Mouse (Mus musculus) E14TG2a.4 (cell line): ENCODE data around the gene Nup160.

Experiments
- H3K27me3 ChIP-seq: 2 replicates; pipeline ENCODE4 v1.6.1; 2014; ENCODE audit warnings: low read length, control low read depth; ENCODE audit not compliant: insufficient read depth
- H3K36me3 ChIP-seq: 2 replicates; pipeline ENCODE4 v1.6.1; 2014; ENCODE audit warnings: low read length, control low read depth; ENCODE audit not compliant: insufficient read depth
- H3K4me1 ChIP-seq: replicated peaks from 2 replicates; pipeline ENCODE4 v1.6.1; 2014; ENCODE audit warnings: low read depth, low read length, control low read depth
- H3K4me3 ChIP-seq: replicated peaks from 2 replicates; pipeline ENCODE4 v1.5.1; 2014; ENCODE audit warnings: mild to moderate bottlenecking, low read length
- H3K9me3 ChIP-seq: 2 replicates; pipeline ENCODE4 v1.6.1; 2014; ENCODE audit warnings: low read length, control low read depth
- CTCF ChIP-seq: conservative IDR thresholded peaks from 2 replicates; pipeline ENCODE4 v1.5.1; 2014; ENCODE audit warnings: low read length
- NANOG ChIP-seq: IDR thresholded peaks from 2 replicates; pipeline ENCODE4 v1.6.1; 2014; ENCODE audit warnings: borderline replicate concordance, low read length, mixed read lengths
- POU5F1 ChIP-seq: IDR thresholded peaks from 2 replicates; pipeline ENCODE4 v1.6.1; 2014; ENCODE audit warnings: low read length, borderline replicate concordance

The Nup160 gene

GRCm38 (mm10) chr2:90655449-90655848, 21.6 kb upstream of the Nup160 start:
- no peaks in the 10 kb centered on the region for H3K36me3 ChIP-seq
- H3K9me3 ChIP-seq = no peaks in the 10 kb centered on the region
- peaks cover 13% of the 10 kb centered on the region for H3K4me1 ChIP-seq
- no peaks in the 10 kb centered on the region for H3K27me3 ChIP-seq
- TF ChIP-seq CTCF (no peak), POU5F1 (no peak), NANOG (no peak)
- H3K4me3 ChIP-seq = no peak overlapping the region

- no peaks in the 10 kb centered on the region for H3K27me3 ChIP-seq
- no peaks in the 10 kb centered on the region for H3K9me3 ChIP-seq
- 0 out of 2 replicates have a peak, but pooled peaks cover 8% of the 10 kb centered on the region for H3K4me1 ChIP-seq
- no peak overlapping the region for H3K4me3 ChIP-seq
- no peak for TF ChIP-seq CTCF
- TF ChIP-seq POU5F1 = no peak
- TF ChIP-seq NANOG = no peak
- no peaks in the 10 kb centered on the region for H3K36me3 ChIP-seq
These were observed 18.4 kb upstream of the Nup160 start for GRCm38 (mm10) chr2:90658613-90659012.

- Histone ChIP-seq H3K27me3 (no peaks in the 10 kb centered on the region), H3K4me3 (no peak overlapping the region), H3K4me1 (0 out of 2 replicates have a peak, but pooled peaks cover 8% of the 10 kb centered on the region), H3K9me3 (no peaks in the 10 kb centered on the region), H3K36me3 (no peaks in the 10 kb centered on the region)
- TF ChIP-seq NANOG (no peak), CTCF (no peak), POU5F1 (no peak)
These were observed 18.0 kb upstream of the Nup160 start for GRCm38 (mm10) chr2:90659016-90659415.

- Histone ChIP-seq H3K36me3 (no peaks in the 10 kb centered on the region), H3K27me3 (no peaks in the 10 kb centered on the region), H3K4me1 (0 out of 2 replicates have a peak, but pooled peaks cover 8% of the 10 kb centered on the region), H3K9me3 (no peaks in the 10 kb centered on the region), H3K4me3 (no peak overlapping the region)
- TF ChIP-seq CTCF = no peak
These were observed 17.4 kb upstream of the Nup160 start for GRCm38 (mm10) chr2:90659639-90660038.

GRCm38 (mm10) chr2:90660947-90661346, 16.1 kb upstream of the Nup160 start:
- Histone ChIP-seq H3K36me3 (no peaks in the 10 kb centered on the region), H3K27me3 (no peaks in the 10 kb centered on the region), H3K9me3 (no peaks in the 10 kb centered on the region), H3K4me3 (no peak overlapping the region), H3K4me1 (0 out of 2 replicates have a peak, but pooled peaks cover 8% of the 10 kb centered on the region)
- TF ChIP-seq CTCF (no peak), POU5F1 (no peak), NANOG (no peak)

GRCm38 (mm10) chr2:90661426-90661825, 15.6 kb upstream of the Nup160 start:
- no peak for TF ChIP-seq NANOG
- no peak for TF ChIP-seq POU5F1
- no peak for TF ChIP-seq CTCF

GRCm38 (mm10) chr2:90666591-90667387, 10.2 kb upstream of the Nup160 start:
- H3K4me1 ChIP-seq = 0 out of 2 replicates have a peak, but pooled peaks cover 5% of the 10 kb centered on the region
- no peak for TF ChIP-seq NANOG
- no peak for TF ChIP-seq CTCF
- TF ChIP-seq POU5F1 = no peak
- no peaks in the 10 kb centered on the region for H3K36me3 ChIP-seq
- H3K4me3 ChIP-seq = no peak overlapping the region
- no peaks in the 10 kb centered on the region for H3K9me3 ChIP-seq
- H3K27me3 ChIP-seq = peaks cover 5% of the 10 kb centered on the region; the same call in 1 of the 2 replicates

More at GRCm38 (mm10) chr2:90661426-90661825, 15.6 kb upstream of the Nup160 start:
- H3K27me3 ChIP-seq = no peaks in the 10 kb centered on the region
- H3K36me3 ChIP-seq = no peaks in the 10 kb centered on the region
- no peak overlapping the region for H3K4me3 ChIP-seq
- no peaks in the 10 kb centered on the region for H3K9me3 ChIP-seq
- 0 out of 2 replicates have a peak, but pooled peaks cover 8% of the 10 kb centered on the region for H3K4me1 ChIP-seq

GRCm38 (mm10) chr2:90667388-90668265, 9.4 kb upstream of the Nup160 start:
- Histone ChIP-seq H3K4me3 (no peak overlapping the region), H3K27me3 (peaks cover 5% of the 10 kb centered on the region; the same call in 1 of the 2 replicates), H3K4me1 (0 out of 2 replicates have a peak, but pooled peaks cover 5% of the 10 kb centered on the region), H3K9me3 (no peaks in the 10 kb centered on the region), H3K36me3 (no peaks in the 10 kb centered on the region)
- TF ChIP-seq POU5F1 (no peak), NANOG (no peak), CTCF (no peak)

GRCm38 (mm10) chr2:90670343-90670742, 6.7 kb upstream of the Nup160 start:
- H3K4me3 ChIP-seq = no peak overlapping the region
- peaks cover 5% of the 10 kb centered on the region; the same call in 1 of the 2 replicates for H3K27me3 ChIP-seq
- 0 out of 2 replicates have a peak, but pooled peaks cover 5% of the 10 kb centered on the region for H3K4me1 ChIP-seq
- H3K9me3 ChIP-seq = no peaks in the 10 kb centered on the region
- H3K36me3 ChIP-seq = no peaks in the 10 kb centered on the region
- TF ChIP-seq CTCF = no peak
- no peak for TF ChIP-seq POU5F1
- TF ChIP-seq NANOG = no peak
